Mouse (Mus musculus): Measurements from ENCODE around the gene Gm10642. TPM values are rescaled to one million over a fixed set of nuclear protein-coding genes. Genes with fewer than 3 reads are reported as not detected.

Gm10642 gene
- not detected for polyA plus RNA-seq (2017; shearing (Covaris generic))

DNA sequence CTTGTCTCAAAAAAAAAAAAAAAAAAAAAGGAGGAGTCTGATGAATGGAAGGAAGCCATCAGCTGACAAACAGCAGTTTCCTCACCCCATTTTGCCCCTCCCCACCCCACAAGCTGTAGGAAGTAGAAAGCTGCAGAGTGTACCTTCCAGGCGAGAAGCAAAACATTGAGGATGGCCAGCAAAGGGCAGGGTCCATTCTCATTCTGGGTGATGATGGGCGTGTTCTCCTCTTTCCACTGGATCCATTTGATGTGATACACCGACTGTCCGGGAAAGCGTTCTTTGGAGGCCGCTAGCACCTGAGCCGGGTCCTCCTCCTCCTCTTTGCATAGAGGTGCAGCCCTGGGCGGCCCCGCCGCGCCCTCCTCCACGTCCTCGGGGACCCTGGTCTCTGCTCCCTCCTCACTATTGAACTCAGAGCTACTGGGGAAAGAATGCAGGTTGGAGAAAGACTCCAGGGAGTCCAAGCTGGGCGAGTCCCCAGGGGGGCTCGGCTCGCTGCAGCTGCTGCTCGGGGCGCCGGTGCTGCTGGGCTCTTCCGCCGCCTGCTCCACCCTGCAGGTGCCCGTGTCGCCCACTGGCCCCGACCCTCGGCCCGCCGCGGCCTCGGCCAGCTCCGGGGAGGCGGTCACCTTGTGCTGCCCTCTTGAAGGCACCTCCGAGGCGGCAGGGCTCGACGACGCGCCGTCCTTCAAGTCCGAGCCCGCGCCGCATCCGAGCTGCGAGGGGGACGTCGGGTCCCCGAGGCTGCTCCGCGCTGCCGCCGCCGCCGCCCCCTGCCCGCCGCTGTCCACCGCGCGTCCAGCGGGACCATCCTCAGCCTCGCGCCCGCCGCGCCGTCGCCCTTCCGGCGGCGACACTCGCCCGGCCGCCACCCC is at the start of gene Gm10642:
TSS of gene Gm10642 (plus strand) at position 122 of the 878 bp plus-strand sequence.

DNA sequence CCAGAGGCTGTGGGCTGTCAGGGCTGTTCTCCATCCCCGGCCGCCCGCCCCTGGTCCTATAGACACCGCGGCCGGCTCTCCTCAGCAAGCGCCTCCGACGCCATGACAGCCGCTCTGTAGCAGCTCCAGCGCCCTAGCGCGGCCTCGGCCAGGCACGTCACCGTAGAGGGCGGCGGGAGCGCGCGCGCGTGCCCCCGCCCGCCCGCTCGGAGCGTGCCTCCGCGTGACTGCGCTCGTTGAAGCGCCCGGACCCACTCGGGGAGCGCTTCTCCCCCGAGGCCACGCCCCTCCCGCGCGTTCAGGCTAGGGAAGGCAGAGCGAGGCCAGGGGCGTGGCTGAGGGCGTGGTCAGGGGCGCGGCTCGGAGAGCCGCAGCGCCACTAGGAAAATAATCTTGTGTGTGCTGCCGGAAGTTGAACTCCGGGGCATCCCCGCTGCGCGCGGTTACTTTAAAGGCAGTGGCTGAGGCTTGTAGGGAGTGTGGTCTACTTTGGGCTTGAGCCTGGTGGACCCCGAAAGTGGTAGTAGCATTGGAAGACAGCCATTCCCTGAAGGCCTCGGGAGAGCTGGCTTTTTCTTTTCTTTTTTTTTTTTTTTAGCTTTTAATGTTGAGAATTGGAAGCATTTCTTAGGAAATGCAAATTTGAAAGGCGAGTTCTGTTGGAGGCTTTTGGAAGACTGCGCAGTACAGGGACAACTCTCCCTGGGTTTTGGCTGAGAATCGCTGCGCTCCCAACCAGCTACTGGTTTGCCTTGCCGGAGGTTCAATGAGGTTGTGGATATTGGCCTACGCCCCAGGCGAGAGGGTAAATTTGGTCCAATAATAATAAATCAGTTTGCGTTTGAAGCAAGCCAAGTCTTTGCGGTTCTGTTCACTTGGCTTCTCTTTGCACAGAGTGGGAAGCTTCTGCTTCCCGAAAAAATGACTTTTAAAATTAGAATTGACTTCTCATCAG is 1.2 kb downstream of the Gm10642 start, which contains the start of gene Mindy2:
TSS of gene Mindy2 (minus strand) at position 162 of the 955 bp plus-strand sequence.

DNA sequence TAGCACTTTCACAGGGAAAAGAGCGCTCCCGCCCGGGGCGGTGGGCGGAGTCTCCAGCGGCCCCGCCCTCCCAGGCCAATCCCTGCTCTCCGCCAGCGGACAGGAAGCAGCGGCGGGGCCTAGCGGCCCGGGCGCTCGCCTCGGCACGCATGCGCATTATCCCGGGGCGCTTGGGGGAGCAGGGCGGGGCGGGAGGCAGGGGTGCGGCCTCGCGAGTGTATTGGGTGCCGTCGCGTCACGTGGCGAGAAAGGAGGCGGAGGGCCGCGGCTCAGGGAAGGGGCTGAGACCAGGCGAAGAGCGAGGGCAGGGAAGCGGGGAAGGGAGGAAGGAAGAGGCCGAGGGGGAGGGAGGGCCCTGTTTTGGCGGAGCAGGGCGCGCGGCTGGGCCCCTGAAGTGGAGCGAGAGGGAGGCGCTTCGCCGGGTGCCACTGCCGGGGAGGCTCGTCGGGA is 22.7 kb downstream of the Gm10642 start, which contains the start of gene Adam10:
TSS of gene Adam10 (plus strand) at position 316 of the 450 bp plus-strand sequence.

Other genes starting within 250 kb of the Gm10642 start
- gene Ccnb2, start 234.7 kb upstream of the Gm10642 start, polyA plus RNA-seq (2017; shearing (Covaris generic)) = 11.1 TPM
- gene Rnf111, start 152.5 kb upstream of the Gm10642 start, polyA plus RNA-seq (2017; shearing (Covaris generic)) = 15.5 TPM
- gene Sltm, start 113.5 kb upstream of the Gm10642 start, polyA plus RNA-seq (2017; shearing (Covaris generic)) = 96.1 TPM
- gene Mindy2, start 923 bp downstream of the Gm10642 start, polyA plus RNA-seq (2017; shearing (Covaris generic)) = 7.1 TPM
- gene Adam10, start 22.7 kb downstream of the Gm10642 start, polyA plus RNA-seq (2017; shearing (Covaris generic)) = 93.2 TPM